ENCODE assay signal across 15 mouse cellular contexts in genomic region chr8:70469938-70470337, GRCm38 (mm10). TPM values are rescaled to one million over a fixed set of nuclear protein-coding genes. Genes with fewer than 3 reads are reported as not detected.
DNase-seq lines count a peak whose midpoint lies in the region; ATAC-seq and TF ChIP-seq lines count a peak whose summit lies in the region.
"Had no signal": no experiment of that assay in that cellular context is flagged by ENCODE, and none has a peak within 500 bp of the region (broad histone marks: within the 10 kb centered on the region; RNA-seq: fewer than 3 reads in every experiment).

No protein-coding gene starts in this region.

- peak overlapping the region; percentile 18 for H3K27ac ChIP-seq in heart, adult 2 months
- peak overlapping the region; percentile 22; the same call in 1 of the 2 replicates for H3K27ac ChIP-seq in left cerebral cortex, adult 2 months
- no peak overlapping the region for H3K27ac ChIP-seq in hindbrain, embryonic 16.5 days (ENCODE audit: low read depth, low read length)
- peak overlapping the region; percentile 21 for H3K27ac ChIP-seq in liver, embryonic 16.5 days (ENCODE audit: low read length)
- H3K27ac ChIP-seq in embryonic facial prominence, embryonic 10.5 days (replicated peaks): no peak overlapping the region
- H3K27ac ChIP-seq: neural tube, embryonic 12.5 days had no signal

- no peaks in the 10 kb centered on the region for H3K27me3 ChIP-seq in heart, adult 2 months (ENCODE audit: control insufficient read depth, insufficient read depth, low read length)
- no peaks in the 10 kb centered on the region for H3K27me3 ChIP-seq in hindbrain, embryonic 16.5 days (replicated peaks; ENCODE audit: control insufficient read depth, insufficient read depth, low read length)
- H3K27me3 ChIP-seq in liver, embryonic 16.5 days (ENCODE audit: control insufficient read depth, insufficient read depth, low read depth, low read length): no peaks in the 10 kb centered on the region
- no peaks in the 10 kb centered on the region for H3K27me3 ChIP-seq in embryonic facial prominence, embryonic 10.5 days (replicated peaks; ENCODE audit: low read depth, poor library complexity, severe bottlenecking)
- H3K27me3 ChIP-seq: neural tube, embryonic 12.5 days had no signal

- TF ChIP-seq CTCF in heart, adult 2 months (IDR thresholded peaks at IDR 0.05): no peak
- TF ChIP-seq CTCF in left cerebral cortex, adult 2 months (IDR thresholded peaks at IDR 0.05): no peak

- H3K9me3 ChIP-seq in hindbrain, embryonic 16.5 days (ENCODE audit: control insufficient read depth, low read length): no peaks in the 10 kb centered on the region
- H3K9me3 ChIP-seq in liver, embryonic 16.5 days (replicated peaks; ENCODE audit: control insufficient read depth, low read length): no peaks in the 10 kb centered on the region
- H3K9me3 ChIP-seq in embryonic facial prominence, embryonic 10.5 days: no peaks in the 10 kb centered on the region
- H3K9me3 ChIP-seq: neural tube, embryonic 12.5 days had no signal

- H3K9ac ChIP-seq in heart, adult 2 months (ENCODE audit: low read depth, low read length): no peak overlapping the region
- H3K9ac ChIP-seq in hindbrain, embryonic 16.5 days (ENCODE audit: low read depth, low read length): no peak overlapping the region
- no peak overlapping the region for H3K9ac ChIP-seq in liver, embryonic 16.5 days (ENCODE audit: low read depth, low read length)
- H3K9ac ChIP-seq: neural tube, embryonic 12.5 days had no signal

- no peak for TF ChIP-seq POLR2A in heart, adult 2 months (IDR thresholded peaks at IDR 0.05; ENCODE audit: insufficient read depth, low read depth, low read length)

- peaks cover 36% of the 10 kb centered on the region for H3K4me1 ChIP-seq in heart, adult 2 months (ENCODE audit: control insufficient read depth, insufficient read depth, low read length)
- H3K4me1 ChIP-seq in hindbrain, embryonic 16.5 days (ENCODE audit: control insufficient read depth, insufficient read depth, low read depth, low read length): peaks cover 6% of the 10 kb centered on the region
- peaks cover 31% of the 10 kb centered on the region for H3K4me1 ChIP-seq in liver, embryonic 16.5 days (ENCODE audit: control insufficient read depth, low read depth, low read length)
- H3K4me1 ChIP-seq in embryonic facial prominence, embryonic 10.5 days: peaks cover 34% of the 10 kb centered on the region
- H3K4me1 ChIP-seq: neural tube, embryonic 12.5 days had no signal

- H3K79me2 ChIP-seq in heart, adult 2 months (replicated peaks; ENCODE audit: control insufficient read depth, insufficient read depth, low read length): no peaks in the 10 kb centered on the region

- DNase-seq in heart, adult 2 months: no peak
- no peak for DNase-seq in heart, postnatal 4 days
- no peak for DNase-seq in left cerebral cortex, adult 2 months (ENCODE audit: extremely low spot score in 1 of 2, low spot score in 2 of 2)
- DNase-seq in left cerebral cortex, postnatal 36 days (ENCODE audit: low spot score in 2 of 2): no peak
- no peak for DNase-seq in embryonic facial prominence, embryonic 10.5 days (ENCODE audit: low spot score)
- no peak for DNase-seq in ovary, postnatal 10 days (ENCODE audit: low spot score)
- DNase-seq: cerebellum, adult 11-12 months; kidney, adult 18-20 months; thymus, adult 2 months had no signal

- intact Hi-C loops in heart, adult 2 months (cut with DNase I): no loop called here
- intact Hi-C loops in left cerebral cortex, adult 2 months (cut with DNase I): no loop called here
- intact Hi-C loops in left cerebral cortex, postnatal 36 days (cut with DNase I): no loop called here

- 47% methylated on average over 2 of the region's 2 CpGs for WGBS in heart, adult 2 months
- WGBS in hindbrain, embryonic 16.5 days: 58% methylated on average over 2 of the region's 2 CpGs
- 50% methylated on average over 2 of the region's 2 CpGs for WGBS in liver, embryonic 16.5 days (ENCODE audit: insufficient replicate concordance)
- 70% methylated on average over 2 of the region's 2 CpGs for WGBS in embryonic facial prominence, embryonic 10.5 days

- no peak overlapping the region for H3K4me2 ChIP-seq in hindbrain, embryonic 16.5 days (ENCODE audit: low read length)
- H3K4me2 ChIP-seq in liver, embryonic 16.5 days (ENCODE audit: low read depth, low read length): no peak overlapping the region
- H3K4me2 ChIP-seq: neural tube, embryonic 12.5 days had no signal

- H3K4me3 ChIP-seq in heart, adult 2 months: no peak overlapping the region
- no peak overlapping the region for H3K4me3 ChIP-seq in left cerebral cortex, adult 2 months
- no peak overlapping the region for H3K4me3 ChIP-seq in hindbrain, embryonic 16.5 days (ENCODE audit: low read length)
- no peak overlapping the region for H3K4me3 ChIP-seq in liver, embryonic 16.5 days (ENCODE audit: low read depth, low read length)
- no peak overlapping the region for H3K4me3 ChIP-seq in embryonic facial prominence, embryonic 10.5 days
- H3K4me3 ChIP-seq: erythroblast, embryonic 14.5 days; neural tube, embryonic 12.5 days had no signal

- no peak for TF ChIP-seq EP300 in heart, adult 2 months (IDR thresholded peaks at IDR 0.05; ENCODE audit: insufficient read depth, low read depth, low read length)

- peak; percentile 35 for ATAC-seq in hindbrain, embryonic 16.5 days
- ATAC-seq in liver, embryonic 16.5 days (ENCODE audit: low read depth): no peak; the same call in 1 of the 2 replicates

- H3K36me3 ChIP-seq in heart, adult 2 months (ENCODE audit: control insufficient read depth, insufficient read depth, low read length): no peaks in the 10 kb centered on the region
- peaks cover 3% of the 10 kb centered on the region; the same call in 1 of the 2 replicates for H3K36me3 ChIP-seq in hindbrain, embryonic 16.5 days (ENCODE audit: control insufficient read depth, insufficient read depth, low read length)
- H3K36me3 ChIP-seq in liver, embryonic 16.5 days (ENCODE audit: control insufficient read depth, insufficient read depth): no peaks in the 10 kb centered on the region
- peaks cover 32% of the 10 kb centered on the region for H3K36me3 ChIP-seq in embryonic facial prominence, embryonic 10.5 days (replicated peaks)
- H3K36me3 ChIP-seq: neural tube, embryonic 12.5 days had no signal

RNA-seq across cellular contexts. Expression of gene Klhl26, which starts 6.8 kb away (rescaled TPM):
- 1 to 10 TPM; 8.1 to 8.6 TPM for total RNA-seq in heart, adult 2 months (2021)
- polyA plus RNA-seq in heart, adult 2 months (2012; rRNA removed): 18.8 and 21.2 TPM in 2 replicates
- total RNA-seq in heart, postnatal 4 days (2021): 1 to 10 TPM; 8.2 to 9.2 TPM
- total RNA-seq in left cerebral cortex, adult 2 months (2021): 10 to 100 TPM; 43.7 to 44.4 TPM
- total RNA-seq in left cerebral cortex, postnatal 36 days (2021): 10 to 100 TPM; 43.6 to 44.6 TPM
- 36.1 and 37.5 TPM in 2 replicates for polyA plus RNA-seq in hindbrain, embryonic 16.5 days (2015; fragmentation: Nextera tagmentation; extraction: Ambion mirVana)
- polyA plus RNA-seq in liver, embryonic 16.5 days (2015; fragmentation: Nextera tagmentation; extraction: Ambion mirVana): 5.6 and 7.1 TPM in 2 replicates
- 22.4 and 24.1 TPM in 2 replicates for polyA plus RNA-seq in embryonic facial prominence, embryonic 10.5 days (2016; fragmentation: Nextera tagmentation; extraction: Ambion mirVana)

RNA-seq across cellular contexts. Expression of gene Tmem59l, which starts 17.2 kb away (rescaled TPM):
- total RNA-seq in heart, adult 2 months (2021): not detected
- 0.21 and 0.53 TPM in 2 replicates for polyA plus RNA-seq in heart, adult 2 months (2012; rRNA removed)
- total RNA-seq in heart, postnatal 4 days (2021): not detected
- total RNA-seq in left cerebral cortex, adult 2 months (2021): 100 to 1,000 TPM; 295 to 302 TPM
- total RNA-seq in left cerebral cortex, postnatal 36 days (2021): 100 to 1,000 TPM; 279 to 317 TPM
- polyA plus RNA-seq in hindbrain, embryonic 16.5 days (2015; fragmentation: Nextera tagmentation; extraction: Ambion mirVana): 164 and 190 TPM in 2 replicates
- polyA plus RNA-seq in liver, embryonic 16.5 days (2015; fragmentation: Nextera tagmentation; extraction: Ambion mirVana): not detected in 2 replicates
- 28.3 and 29.4 TPM in 2 replicates for polyA plus RNA-seq in embryonic facial prominence, embryonic 10.5 days (2016; fragmentation: Nextera tagmentation; extraction: Ambion mirVana)
- total RNA-seq: heart, adult 8-10 months; megakaryocyte-erythroid progenitor cell, adult 5-6 weeks had no signal
- polyA plus RNA-seq: erythroblast, embryonic 14.5 days had no signal

RNA-seq across cellular contexts. Expression of gene Crlf1, which starts 23.0 kb away (rescaled TPM):
- total RNA-seq in heart, adult 2 months (2021): under 1 TPM; 0.68 to 0.89 TPM
- 0.38 and 2.3 TPM in 2 replicates for polyA plus RNA-seq in heart, adult 2 months (2012; rRNA removed)
- total RNA-seq in heart, postnatal 4 days (2021): under 1 TPM in 1 of 2 experiments, not detected in 1; 0.55 TPM
- total RNA-seq in left cerebral cortex, adult 2 months (2021): 1 to 10 TPM; 2.6 to 3.0 TPM
- total RNA-seq in left cerebral cortex, postnatal 36 days (2021): 1 to 10 TPM; 4.1 to 4.6 TPM
- polyA plus RNA-seq in hindbrain, embryonic 16.5 days (2015; fragmentation: Nextera tagmentation; extraction: Ambion mirVana): 9.3 and 15.5 TPM in 2 replicates
- 0.83 and 1.3 TPM in 2 replicates for polyA plus RNA-seq in liver, embryonic 16.5 days (2015; fragmentation: Nextera tagmentation; extraction: Ambion mirVana)
- polyA plus RNA-seq in embryonic facial prominence, embryonic 10.5 days (2016; fragmentation: Nextera tagmentation; extraction: Ambion mirVana): 103 and 116 TPM in 2 replicates

RNA-seq across cellular contexts. Expression of gene Crtc1, which starts 30.6 kb away (rescaled TPM):
- total RNA-seq in heart, adult 2 months (2021): 1 to 10 TPM; 7.4 to 8.1 TPM
- polyA plus RNA-seq in heart, adult 2 months (2012; rRNA removed): 13.7 and 14.9 TPM in 2 replicates
- 10 to 100 TPM; 12.8 to 15.4 TPM for total RNA-seq in heart, postnatal 4 days (2021)
- total RNA-seq in left cerebral cortex, adult 2 months (2021): 100 to 1,000 TPM; 134 to 153 TPM
- total RNA-seq in left cerebral cortex, postnatal 36 days (2021): 100 to 1,000 TPM; 116 to 140 TPM
- polyA plus RNA-seq in hindbrain, embryonic 16.5 days (2015; fragmentation: Nextera tagmentation; extraction: Ambion mirVana): 45.9 and 55.1 TPM in 2 replicates
- polyA plus RNA-seq in liver, embryonic 16.5 days (2015; fragmentation: Nextera tagmentation; extraction: Ambion mirVana): 3.4 and 3.9 TPM in 2 replicates
- polyA plus RNA-seq in embryonic facial prominence, embryonic 10.5 days (2016; fragmentation: Nextera tagmentation; extraction: Ambion mirVana): 17.3 and 20.6 TPM in 2 replicates

RNA-seq across cellular contexts. Expression of gene Rex1bd, which starts 36.6 kb away (rescaled TPM):
- total RNA-seq in heart, adult 2 months (2021): 100 to 1,000 TPM; 111 to 118 TPM
- polyA plus RNA-seq in heart, adult 2 months (2012; rRNA removed): 129 and 145 TPM in 2 replicates
- 100 to 1,000 TPM in 1 of 2 experiments, 10 to 100 TPM in 1; 96.9 to 109 TPM for total RNA-seq in heart, postnatal 4 days (2021)
- total RNA-seq in left cerebral cortex, adult 2 months (2021): 100 to 1,000 TPM; 108 to 110 TPM
- total RNA-seq in left cerebral cortex, postnatal 36 days (2021): 100 to 1,000 TPM; 106 to 108 TPM
- 173 and 192 TPM in 2 replicates for polyA plus RNA-seq in hindbrain, embryonic 16.5 days (2015; fragmentation: Nextera tagmentation; extraction: Ambion mirVana)
- polyA plus RNA-seq in liver, embryonic 16.5 days (2015; fragmentation: Nextera tagmentation; extraction: Ambion mirVana): 53.7 and 55.6 TPM in 2 replicates
- polyA plus RNA-seq in embryonic facial prominence, embryonic 10.5 days (2016; fragmentation: Nextera tagmentation; extraction: Ambion mirVana): 118 and 138 TPM in 2 replicates

Comparison
In these comparisons a context has a peak if more than half of its experiments do, and no peak if none do; other contexts are left out.
1. H3K27ac ChIP-seq: peak in heart, adult 2 months (single experiment), left cerebral cortex, adult 2 months (single experiment) and liver, embryonic 16.5 days (single experiment); none in hindbrain, embryonic 16.5 days (single experiment) and embryonic facial prominence, embryonic 10.5 days (single experiment).
2. RNA of gene Klhl26, which starts 6.8 kb away (total RNA-seq): 43.6 to 44.6 TPM in left cerebral cortex, postnatal 36 days and 43.7 to 44.4 TPM in left cerebral cortex, adult 2 months; 8.2 to 9.2 TPM in heart, postnatal 4 days and 8.1 to 8.6 TPM in heart, adult 2 months; every median in the first group is over 4 times any median in the second.
3. RNA of gene Tmem59l, which starts 17.2 kb away (total RNA-seq): 279 to 317 TPM in left cerebral cortex, postnatal 36 days and 295 to 302 TPM in left cerebral cortex, adult 2 months; not detected in heart, postnatal 4 days and not detected in heart, adult 2 months; every median in the first group is over 100 times any median in the second.